Mouse (Mus musculus) ES-Bruce4 (cell line): ENCODE measurements around the gene Acy3. TPM values are rescaled to one million over a fixed set of nuclear protein-coding genes. Genes with fewer than 3 reads are reported as not detected.

Experiments used
- H3K27ac ChIP-seq: 2 replicates; pipeline ENCODE4 v1.5.1; 2012; ENCODE audit warnings: low read length, inconsistent platforms; ENCODE audit not compliant: insufficient read depth
- H3K27me3 ChIP-seq: 2 replicates; pipeline ENCODE4 v1.6.1; 2012; ENCODE audit warnings: mild to moderate bottlenecking, low read length, inconsistent platforms; ENCODE audit not compliant: control insufficient read depth, poor library complexity, insufficient read depth, severe bottlenecking
- H3K36me3 ChIP-seq: 2 replicates; pipeline ENCODE4 v1.6.1; 2012; ENCODE audit warnings: inconsistent platforms, mild to moderate bottlenecking, low read length, moderate library complexity; ENCODE audit not compliant: control insufficient read depth, poor library complexity, insufficient read depth, severe bottlenecking
- H3K4me1 ChIP-seq: one replicate; pipeline ENCODE4 v1.8.1; 2011; ENCODE audit warnings: low read length; ENCODE audit not compliant: control insufficient read depth, insufficient read depth
- H3K4me3 ChIP-seq: 2 replicates; pipeline ENCODE4 v1.5.1; 2011; ENCODE audit warnings: low read depth, mild to moderate bottlenecking, low read length
- H3K9ac ChIP-seq: 2 replicates; pipeline ENCODE4 v1.6.1; 2012; ENCODE audit warnings: low read depth, mild to moderate bottlenecking, inconsistent platforms; ENCODE audit not compliant: poor library complexity, severe bottlenecking
- H3K9me3 ChIP-seq: replicated peaks from 2 replicates; pipeline ENCODE4 v1.6.1; 2012; ENCODE audit warnings: mild to moderate bottlenecking, low read length, inconsistent platforms; ENCODE audit not compliant: control insufficient read depth, poor library complexity, insufficient read depth, severe bottlenecking
- CTCF ChIP-seq: IDR thresholded peaks from one replicate; pipeline ENCODE4 v1.8.1; 2011; ENCODE audit warnings: low read depth, low read length
- EP300 ChIP-seq: IDR thresholded peaks from 2 replicates; pipeline ENCODE4 v1.6.1; 2011; ENCODE audit warnings: low read depth, low read length; ENCODE audit not compliant: insufficient read depth
- POLR2A ChIP-seq: IDR thresholded peaks from one replicate; pipeline ENCODE4 v1.8.1; 2011; ENCODE audit warnings: low read length; ENCODE audit not compliant: insufficient read depth
- polyA plus RNA-seq: library from polyadenylated mRNA; stranded (reverse); fragments of >200 nt; gene quantifications from 2 replicates; pipeline ENCODE4 v1.2.4, GENCODE M21; 2011; ENCODE audit warnings: low read depth; ENCODE audit not compliant: missing spikeins, insufficient read depth, insufficient read length

Gene Acy3
- polyA plus RNA-seq, 1 experiment = 7.8 TPM

DNA sequence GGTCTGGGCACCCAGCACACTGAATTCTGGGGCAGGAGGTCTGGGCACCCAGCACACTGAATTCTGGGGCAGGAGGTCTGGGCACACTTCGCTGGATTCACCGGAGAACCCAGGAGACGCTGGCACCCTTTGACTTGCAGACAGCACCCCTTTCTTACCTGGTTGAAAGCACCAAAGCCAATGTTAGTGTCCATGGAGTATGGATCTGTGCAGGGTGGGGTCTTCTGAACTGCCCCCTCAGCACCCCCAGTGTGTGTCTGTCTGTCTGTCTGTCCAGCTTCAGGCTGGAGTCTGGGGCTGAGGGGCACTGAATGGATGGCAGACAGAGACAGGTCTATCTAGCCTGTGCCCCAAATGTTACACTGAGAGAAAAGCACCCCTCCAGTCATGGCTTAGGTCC is 5.2 kb downstream of the Acy3 start:
- H3K27ac ChIP-seq = no peak overlapping the region
- no peaks in the 10 kb centered on the region for H3K9me3 ChIP-seq
- H3K27me3 ChIP-seq = no peaks in the 10 kb centered on the region
- no peak overlapping the region for H3K4me3 ChIP-seq
- no peaks in the 10 kb centered on the region for H3K36me3 ChIP-seq
- no peak overlapping the region for H3K9ac ChIP-seq
- H3K4me1 ChIP-seq = no peaks in the 10 kb centered on the region
- no peak for TF ChIP-seq CTCF
- TF ChIP-seq POLR2A = no peak
- TF ChIP-seq EP300 = no peak

DNA sequence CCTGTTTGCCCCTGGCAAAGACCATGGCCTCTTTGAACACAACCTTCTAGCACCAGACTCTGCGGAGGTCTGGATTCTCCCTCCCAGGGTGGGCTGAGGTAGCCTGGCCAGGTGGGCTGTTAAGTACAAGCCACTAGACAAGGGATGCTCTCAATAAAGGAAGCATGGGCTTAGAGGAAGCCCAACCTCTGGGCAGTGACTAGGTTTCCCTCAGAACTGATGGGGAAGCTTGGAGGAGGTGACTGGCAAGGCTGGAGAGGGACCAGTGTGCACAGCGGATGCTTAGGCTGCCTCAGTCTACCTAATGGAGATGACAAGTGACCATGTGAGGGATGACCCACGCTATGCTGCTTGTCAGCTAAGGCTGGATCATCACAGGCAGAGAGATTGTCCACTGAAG is 5.6 kb downstream of the Acy3 start:
- no peaks in the 10 kb centered on the region for H3K9me3 ChIP-seq
- no peaks in the 10 kb centered on the region for H3K36me3 ChIP-seq
- no peak overlapping the region for H3K27ac ChIP-seq
- no peak overlapping the region for H3K4me3 ChIP-seq
- no peak for TF ChIP-seq CTCF
- H3K9ac ChIP-seq = no peak overlapping the region
- no peaks in the 10 kb centered on the region for H3K27me3 ChIP-seq
- no peaks in the 10 kb centered on the region for H3K4me1 ChIP-seq

DNA sequence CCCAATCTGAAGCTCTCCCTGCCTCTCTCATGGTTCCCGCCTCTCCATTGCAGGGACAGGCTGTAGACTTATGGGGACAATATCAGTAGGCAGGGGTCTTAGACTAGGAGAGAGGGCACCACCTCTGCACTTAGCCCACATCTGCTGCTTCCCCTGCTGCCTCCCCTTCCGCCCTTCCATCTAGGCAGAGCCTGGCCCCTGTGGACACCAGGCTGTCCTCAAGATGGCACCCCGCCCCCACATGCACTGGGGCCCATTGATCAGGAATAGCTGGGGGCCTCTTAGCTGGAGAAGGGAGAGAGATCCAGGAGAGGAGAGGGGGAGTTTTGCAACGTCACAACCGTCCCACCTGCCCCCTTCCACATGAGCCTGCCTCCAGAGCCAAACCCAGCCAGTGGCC is 6.0 kb downstream of the Acy3 start, which contains the start of gene Tbx10:
Gene Tbx10, plus strand, starts transcription at position 337 of the 400 bp plus-strand sequence.
- Histone ChIP-seq H3K9me3 (no peaks in the 10 kb centered on the region), H3K27me3 (no peaks in the 10 kb centered on the region), H3K27ac (no peak within 1 kb of the TSS), H3K9ac (no peak within 1 kb of the TSS), H3K4me3 (no peak within 1 kb of the TSS), H3K4me1 (no peaks in the 10 kb centered on the region), H3K36me3 (no peaks in the 10 kb centered on the region)
- TF ChIP-seq POLR2A (no peak), EP300 (no peak), CTCF (no peak)

GRCm38 (mm10) chr19:3994932-3995331 is 8.6 kb downstream of the Acy3 start:
- Histone ChIP-seq H3K9ac (no peak overlapping the region), H3K27me3 (no peaks in the 10 kb centered on the region), H3K4me1 (no peaks in the 10 kb centered on the region), H3K4me3 (no peak overlapping the region), H3K27ac (no peak overlapping the region), H3K36me3 (no peaks in the 10 kb centered on the region), H3K9me3 (no peaks in the 10 kb centered on the region)
- TF ChIP-seq POLR2A (no peak), CTCF (no peak)

DNA sequence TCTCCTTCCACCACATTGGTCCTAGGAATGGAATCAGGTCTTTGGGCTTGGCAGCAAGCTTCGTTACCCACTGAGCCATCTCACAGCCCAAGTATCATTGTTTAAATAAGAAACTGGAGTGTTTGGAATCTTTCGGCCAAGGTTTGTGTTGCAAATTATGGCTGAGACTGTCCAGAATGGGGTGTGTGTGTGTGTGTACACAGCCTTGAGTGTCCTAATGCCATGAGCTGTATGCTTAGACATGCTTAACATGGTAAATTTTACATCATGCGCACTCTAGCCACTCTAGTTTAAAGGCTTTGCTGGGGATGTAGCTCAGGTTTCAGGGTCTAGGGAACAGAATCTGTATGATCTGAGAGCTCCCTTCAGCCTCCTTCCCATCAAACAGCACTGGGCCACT is 9.1 kb downstream of the Acy3 start:
- H3K9me3 ChIP-seq = no peaks in the 10 kb centered on the region
- no peak overlapping the region for H3K4me3 ChIP-seq
- H3K36me3 ChIP-seq = no peaks in the 10 kb centered on the region
- no peak overlapping the region for H3K9ac ChIP-seq
- no peak for TF ChIP-seq CTCF
- TF ChIP-seq EP300 = no peak
- TF ChIP-seq POLR2A = no peak
- H3K27ac ChIP-seq = no peak overlapping the region
- H3K27me3 ChIP-seq = no peaks in the 10 kb centered on the region
- no peaks in the 10 kb centered on the region for H3K4me1 ChIP-seq

DNA sequence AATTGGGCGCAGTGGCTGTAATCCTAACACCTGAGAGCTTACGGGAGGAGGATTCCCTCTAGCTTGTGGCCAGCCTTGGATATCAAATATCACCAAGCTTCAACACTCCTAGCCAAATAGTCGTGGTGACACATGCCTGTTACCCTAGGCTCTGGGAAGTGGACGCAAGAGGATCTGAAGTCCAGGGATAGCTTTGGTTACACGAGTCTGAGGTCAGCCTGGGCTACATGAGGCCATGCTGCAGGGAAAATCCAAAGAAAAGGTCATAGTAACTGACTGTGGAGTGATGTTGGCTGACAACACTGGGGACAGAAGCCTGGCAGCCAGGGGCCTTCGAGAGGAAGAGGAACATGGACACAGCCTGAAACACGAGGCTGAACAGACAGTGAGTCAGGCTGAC is 9.7 kb downstream of the Acy3 start:
- TF ChIP-seq EP300 = no peak
- no peak for TF ChIP-seq POLR2A
- TF ChIP-seq CTCF = no peak
- H3K27me3 ChIP-seq = no peaks in the 10 kb centered on the region
- H3K4me3 ChIP-seq = no peak overlapping the region
- no peaks in the 10 kb centered on the region for H3K36me3 ChIP-seq
- H3K27ac ChIP-seq = no peak overlapping the region
- H3K9ac ChIP-seq = no peak overlapping the region
- H3K9me3 ChIP-seq = no peaks in the 10 kb centered on the region
- H3K4me1 ChIP-seq = no peaks in the 10 kb centered on the region
